Mouse (Mus musculus): Measurements from ENCODE around the gene Cpa1.

Cpa1 gene

DNA sequence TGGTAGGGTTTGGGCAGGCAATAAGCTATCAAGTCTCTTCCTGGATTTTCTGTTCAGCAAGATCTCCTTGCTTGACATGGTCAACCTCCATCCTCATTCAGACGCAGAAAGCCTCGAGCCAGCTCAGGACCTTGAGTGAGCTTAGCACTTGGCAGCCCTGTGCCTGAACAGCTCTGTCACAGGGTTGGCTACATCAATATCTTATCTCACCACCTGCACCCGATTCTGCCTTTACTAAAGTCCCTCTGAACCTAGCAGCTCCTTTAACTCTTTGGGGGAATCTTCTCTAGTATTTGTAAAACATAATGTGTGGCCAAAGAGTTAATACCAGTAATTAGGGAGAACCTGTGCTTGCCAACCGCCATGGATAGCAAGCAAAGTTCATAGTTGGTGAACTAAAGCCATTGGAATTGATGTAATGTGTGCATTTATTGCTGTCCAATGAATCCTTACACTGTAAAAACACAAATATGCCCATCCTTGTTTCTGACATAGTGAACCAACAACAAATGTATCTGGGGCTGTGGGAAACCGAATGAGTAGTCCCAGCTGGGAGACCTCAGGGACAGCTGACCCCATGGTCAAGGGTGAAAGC is at the start of gene Cpa1:
TSS of gene Cpa1 (plus strand) at position 545 of the 595 bp plus-strand sequence.
- DNase-seq, result no peak

DNA sequence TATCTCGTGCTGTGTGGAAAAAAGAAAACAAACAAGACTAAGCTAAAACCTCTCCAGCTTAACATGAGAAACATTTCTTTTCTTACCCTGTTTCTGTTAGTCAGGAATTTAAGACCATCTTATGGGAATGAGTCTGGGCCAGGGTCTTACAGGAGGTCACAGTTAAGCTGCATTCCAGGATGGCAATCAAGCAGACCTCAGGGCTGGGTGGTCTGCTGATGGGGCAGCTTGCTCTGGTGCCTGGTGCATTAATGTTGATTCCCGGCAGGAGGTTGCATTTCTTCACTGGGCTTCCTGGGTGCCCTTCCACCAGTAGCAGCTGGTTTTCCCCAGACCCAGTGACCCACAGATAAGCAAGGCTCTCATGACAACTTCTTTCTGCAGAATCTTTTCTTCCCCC is 49.2 kb upstream of the Cpa1 start:
- DNase-seq, result no peak

DNA sequence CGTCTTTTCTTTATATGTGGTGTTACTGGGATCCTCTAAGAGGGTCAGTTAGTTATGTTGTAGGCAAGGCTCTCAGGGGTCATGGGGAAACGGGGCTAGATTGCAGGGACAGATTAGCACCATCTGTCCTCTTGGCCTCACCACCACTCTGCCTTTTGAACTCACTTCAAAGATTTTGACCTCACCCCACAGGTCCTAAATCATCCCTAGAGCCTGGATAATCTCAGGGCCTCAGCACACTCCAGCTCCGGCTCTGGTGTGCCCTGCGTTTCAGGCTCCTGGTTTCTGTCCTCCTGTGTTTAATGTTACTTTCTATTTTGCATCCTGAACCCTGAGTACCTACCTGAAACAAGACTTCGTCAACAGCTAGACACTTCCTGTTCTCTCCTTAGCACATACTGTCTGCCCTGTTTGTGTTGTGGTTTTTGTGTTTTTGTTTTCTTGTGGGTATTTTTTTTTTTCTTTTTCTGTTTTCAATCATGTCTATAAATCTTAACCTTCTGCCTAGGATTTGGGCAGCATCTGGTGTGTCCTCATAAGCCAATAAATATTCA is 47.1 kb upstream of the Cpa1 start:
- no peak for DNase-seq

DNA sequence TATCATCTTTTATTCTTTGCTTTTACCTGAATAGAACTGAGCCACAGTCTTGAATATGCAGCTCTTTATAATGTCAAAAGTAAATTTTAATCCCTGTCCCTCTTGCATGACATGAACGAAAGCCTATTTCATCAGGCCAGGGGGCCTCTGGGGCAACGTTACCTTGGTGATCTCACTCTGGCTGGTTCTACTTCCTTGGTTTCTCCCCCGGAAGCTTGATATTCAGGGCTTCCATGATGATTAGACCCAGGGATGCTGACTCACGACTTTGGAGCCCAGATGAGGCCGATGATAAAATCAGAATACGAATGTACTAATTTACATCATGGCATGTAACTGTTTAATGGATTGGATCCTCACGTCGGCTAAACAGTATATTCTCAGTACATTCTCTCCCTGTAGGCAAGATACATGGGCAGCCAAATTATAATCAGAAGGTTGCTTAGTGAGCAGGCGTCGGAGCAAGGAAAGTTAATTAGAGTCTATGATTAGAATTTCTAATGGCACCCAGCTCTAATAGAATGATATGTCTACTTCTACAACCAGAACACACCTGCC is 46.5 kb upstream of the Cpa1 start:
- no peak for DNase-seq

DNA sequence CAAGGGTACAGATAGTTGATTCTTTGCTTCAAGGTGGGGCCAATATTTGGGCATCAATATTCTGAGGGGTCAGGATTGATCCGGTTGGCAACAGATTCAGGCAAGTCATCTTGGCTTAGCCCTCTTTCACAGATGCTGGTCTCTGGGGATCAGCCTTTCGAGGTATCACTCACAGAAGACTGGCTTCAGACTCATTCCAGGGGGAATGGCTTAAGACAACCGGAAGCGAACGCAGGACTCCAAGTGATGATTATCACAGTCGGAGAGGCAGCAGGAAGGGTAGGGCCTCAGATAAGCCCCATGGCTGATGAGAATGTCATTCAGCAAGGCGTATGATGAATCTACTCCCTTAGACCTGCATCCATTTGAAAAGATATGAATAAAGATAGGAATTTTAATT is 44.7 kb upstream of the Cpa1 start:
- no peak for DNase-seq

DNA sequence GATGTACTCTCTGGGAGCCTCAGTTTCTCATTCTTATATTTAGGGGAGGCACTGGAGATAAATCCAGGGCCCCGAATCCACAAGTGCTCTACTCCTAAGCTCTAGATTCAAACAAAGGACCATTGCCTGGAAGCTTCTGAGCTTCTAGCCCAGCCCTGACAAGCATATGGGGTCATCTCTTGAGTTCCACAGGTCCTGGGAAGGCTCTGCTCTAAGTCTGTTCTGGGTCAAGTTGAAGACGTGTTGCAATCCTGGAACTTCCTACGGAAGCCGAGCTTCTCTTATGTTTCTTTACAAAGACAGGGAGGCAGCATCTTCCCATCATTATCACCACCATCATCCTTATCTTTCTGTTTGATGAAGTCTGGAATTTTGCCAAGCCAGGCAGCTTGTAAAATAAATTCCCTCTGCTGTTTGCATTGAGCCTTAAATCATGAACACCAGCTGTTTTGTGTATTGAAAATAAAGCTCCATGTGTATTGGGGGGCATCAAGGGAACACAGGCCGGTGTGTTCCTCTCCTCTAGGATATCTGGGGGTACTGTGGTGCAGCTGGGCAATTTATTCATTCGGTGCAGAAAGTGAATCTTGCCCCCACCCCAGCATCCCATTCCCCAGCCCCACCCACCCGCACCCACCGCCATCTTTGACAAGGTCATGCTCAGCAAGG is 42.7 kb upstream of the Cpa1 start:
- DNase-seq, result no peak

DNA sequence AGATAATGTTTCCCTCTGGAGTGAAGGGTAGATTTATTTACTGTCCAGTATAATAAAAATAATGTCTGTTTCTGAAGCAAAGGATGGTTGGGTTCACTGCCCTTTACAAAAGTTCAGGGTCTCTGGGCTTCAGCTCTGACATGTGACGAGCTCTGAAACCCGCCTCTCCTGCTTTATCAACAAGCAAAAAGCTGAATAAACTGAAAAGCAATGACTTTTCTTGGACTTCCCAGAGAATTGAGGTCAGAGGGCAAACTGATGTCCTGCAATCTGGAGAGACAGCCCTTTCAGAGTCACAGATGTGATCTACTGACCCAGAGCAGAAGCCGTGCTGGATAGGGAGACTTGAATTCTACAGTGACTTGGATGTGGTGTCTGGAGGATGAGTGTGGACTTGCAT is 39.0 kb upstream of the Cpa1 start:
- no peak for DNase-seq

DNA sequence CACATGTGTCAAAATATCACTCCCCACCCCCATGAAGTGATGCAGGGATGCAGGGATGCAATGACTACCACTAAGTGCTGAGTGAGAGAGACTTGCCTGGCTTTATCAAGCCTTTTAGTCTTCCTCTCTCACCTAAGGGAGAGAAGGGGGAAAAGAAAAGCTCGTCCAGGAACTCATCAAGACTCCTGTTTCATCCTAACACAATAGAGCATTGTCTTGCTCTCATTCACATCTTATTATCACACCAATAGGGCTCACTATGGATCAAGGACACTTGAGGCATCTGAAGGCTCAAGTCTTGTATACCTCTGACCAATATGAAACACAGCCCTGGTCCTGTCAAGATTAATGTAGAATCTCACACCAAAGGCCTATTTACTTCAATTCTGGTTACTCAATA is 38.0 kb upstream of the Cpa1 start:
- DNase-seq, result no peak

DNA sequence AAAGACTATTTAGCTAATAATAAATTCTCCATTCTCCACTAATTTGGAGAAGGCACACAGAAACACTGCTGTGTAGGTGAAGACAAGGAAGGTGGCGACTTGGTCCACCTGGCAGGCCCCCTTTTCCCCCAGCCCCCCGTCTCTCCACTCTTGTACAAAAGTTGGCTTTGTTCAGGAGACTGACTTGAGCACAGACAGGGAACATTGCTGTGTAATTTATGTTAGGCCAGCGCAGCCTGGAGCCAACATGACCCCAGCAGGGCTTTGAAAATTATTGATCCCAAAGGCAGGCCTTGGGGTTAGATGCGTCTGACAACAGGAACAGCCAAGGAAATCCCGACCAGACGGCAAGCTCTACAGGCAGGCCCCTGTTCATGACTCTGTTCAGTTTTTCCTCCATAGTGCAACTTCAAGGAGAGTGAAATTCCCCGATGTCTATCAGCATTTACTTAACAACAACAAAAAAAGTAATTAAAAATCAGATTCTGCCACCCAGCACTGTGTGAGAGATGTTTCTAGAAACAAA is 34.6 kb upstream of the Cpa1 start:
- no peak for DNase-seq

DNA sequence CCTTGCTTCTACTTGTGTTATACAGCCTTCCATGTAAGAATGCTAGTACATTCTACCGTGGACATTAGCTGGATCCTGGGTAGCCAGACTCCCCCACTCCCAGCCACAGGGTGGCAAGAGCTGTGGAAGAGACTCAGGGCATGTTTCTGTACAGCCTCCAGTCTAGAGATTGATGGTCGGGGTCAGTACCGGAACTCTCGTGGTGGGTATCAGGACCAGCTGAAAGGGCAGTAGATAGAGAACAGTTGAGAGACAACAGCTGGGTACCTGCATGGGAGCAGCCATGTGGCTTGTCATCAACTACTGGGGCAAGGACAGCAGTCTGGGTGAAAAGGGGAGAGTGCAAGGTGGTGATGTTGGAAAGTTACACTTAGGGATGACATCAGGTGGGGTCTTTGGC is 33.9 kb upstream of the Cpa1 start:
- no peak for DNase-seq

DNA sequence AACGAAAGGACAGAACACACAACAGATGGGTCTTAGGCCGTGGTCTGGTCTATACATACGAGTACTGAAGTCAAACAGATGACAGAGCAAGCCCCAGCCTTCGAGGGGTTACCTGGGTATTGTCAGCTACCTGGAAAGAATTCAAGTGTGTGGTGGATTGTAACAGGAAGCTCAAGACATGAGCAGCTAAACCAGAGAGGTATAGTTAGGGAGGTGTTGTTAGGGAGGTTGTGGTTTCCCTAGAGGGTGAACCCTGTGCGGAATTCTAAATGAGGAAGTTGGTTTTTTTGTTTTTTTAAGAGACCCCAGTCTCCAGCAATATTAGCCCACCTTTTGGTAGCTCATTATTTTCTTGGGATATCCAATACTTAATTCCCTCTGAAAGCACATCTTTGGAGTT is 33.3 kb upstream of the Cpa1 start:
- DNase-seq, result no peak

DNA sequence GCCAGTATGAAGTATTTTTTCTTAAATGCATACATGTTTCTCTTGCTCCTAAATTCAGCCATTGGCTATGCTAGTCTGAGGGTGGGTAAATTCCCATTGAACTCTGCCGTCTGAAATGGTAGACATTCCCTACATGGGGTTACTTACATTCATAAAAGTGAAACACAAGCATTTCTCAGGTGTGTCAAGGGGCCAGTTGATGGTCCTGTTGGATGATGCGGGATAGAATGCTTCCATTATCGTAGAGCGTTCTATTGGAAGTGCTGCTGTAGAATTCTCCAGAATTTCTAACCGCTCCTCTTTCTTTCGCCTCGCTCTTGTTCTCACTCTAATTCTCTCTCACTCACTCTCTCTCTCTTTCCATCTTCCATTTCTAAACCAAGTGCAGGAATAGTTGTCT is 28.3 kb upstream of the Cpa1 start, which contains the start of gene Cpa5:
TSS of gene Cpa5 (plus strand) at position 301 of the 400 bp plus-strand sequence.
- DNase-seq, result no peak

DNA sequence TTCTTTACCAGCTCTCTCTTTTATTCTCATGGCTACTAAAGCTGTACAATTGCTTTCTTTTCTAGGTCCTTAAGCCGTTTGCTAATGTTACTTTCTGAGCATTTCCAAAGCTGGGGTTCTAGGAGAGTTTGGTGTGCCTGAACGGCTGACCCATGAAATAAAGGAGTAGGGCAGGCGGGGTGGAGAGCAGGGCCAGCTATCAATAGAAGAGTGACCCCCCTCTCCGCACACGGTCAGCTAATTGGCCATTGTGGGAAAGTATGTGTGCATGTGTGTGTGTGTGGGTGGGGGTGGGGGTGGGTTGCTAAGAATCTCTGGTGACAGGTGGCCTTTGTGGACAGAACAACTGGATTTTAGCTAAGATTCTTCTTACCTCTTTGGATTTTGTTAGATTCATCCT is 27.8 kb upstream of the Cpa1 start:
- no peak for DNase-seq

DNA sequence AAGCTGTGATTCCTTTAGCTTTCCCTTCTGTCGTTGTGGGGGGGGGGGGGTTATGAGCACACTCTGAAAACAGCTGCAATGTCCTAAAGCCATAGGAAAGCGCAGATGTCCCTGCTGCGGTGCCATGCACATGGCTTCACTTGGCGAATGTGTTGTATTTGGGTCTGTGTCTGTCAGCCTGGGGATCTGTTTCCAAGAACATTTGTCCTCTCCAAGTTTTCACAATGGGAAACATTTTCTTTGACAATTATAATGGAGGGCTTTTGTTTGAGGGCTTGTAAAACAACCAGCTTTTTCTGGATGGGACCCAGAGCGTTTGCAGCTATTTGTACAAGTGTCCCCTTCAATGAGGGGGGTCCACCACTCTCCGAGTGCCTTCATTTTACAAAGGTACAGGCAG is 24.8 kb upstream of the Cpa1 start:
- no peak for DNase-seq

DNA sequence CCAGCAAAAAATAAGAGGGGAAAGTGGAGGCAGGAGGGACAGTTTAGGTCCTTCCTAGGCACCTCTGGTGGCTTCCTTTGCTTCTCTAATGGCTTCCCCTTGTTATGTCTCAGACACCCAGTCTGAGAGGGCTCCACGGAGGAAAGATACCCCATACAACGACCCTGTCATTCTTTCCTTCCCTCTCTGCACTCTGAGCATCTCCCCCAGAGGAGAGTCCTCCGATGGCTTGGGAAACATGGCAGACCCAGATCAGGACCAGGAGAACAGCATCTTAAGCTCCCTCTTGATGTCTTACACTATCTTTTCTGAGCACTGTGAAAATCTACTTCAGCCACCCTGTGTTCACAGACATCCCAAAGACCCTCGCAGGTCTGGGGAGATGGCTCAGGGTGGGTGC is 23.3 kb upstream of the Cpa1 start:
- no peak for DNase-seq

DNA sequence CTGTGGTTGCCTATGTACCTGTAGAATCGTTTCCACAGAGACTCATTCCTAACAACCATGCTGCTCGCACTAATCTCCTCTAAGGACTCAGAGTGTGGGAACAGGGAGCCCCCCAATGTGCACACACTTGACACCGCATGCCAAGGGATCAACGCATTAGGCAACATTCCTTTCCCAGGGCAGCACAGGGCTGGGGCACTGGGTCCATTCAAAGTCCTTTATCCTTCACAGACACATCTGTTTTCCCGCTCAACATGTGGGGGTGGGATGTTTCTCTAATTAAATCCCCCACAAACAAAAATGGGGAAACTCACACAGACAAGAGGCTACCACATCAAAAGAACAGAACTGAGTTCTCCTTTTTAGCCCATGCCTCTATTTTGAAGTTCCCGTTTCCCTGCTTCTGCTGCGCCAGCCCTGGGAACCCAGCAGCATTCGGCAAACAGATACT is 22.5 kb upstream of the Cpa1 start:
- peak in 1 of 2 experiments; percentile 6 for DNase-seq

DNA sequence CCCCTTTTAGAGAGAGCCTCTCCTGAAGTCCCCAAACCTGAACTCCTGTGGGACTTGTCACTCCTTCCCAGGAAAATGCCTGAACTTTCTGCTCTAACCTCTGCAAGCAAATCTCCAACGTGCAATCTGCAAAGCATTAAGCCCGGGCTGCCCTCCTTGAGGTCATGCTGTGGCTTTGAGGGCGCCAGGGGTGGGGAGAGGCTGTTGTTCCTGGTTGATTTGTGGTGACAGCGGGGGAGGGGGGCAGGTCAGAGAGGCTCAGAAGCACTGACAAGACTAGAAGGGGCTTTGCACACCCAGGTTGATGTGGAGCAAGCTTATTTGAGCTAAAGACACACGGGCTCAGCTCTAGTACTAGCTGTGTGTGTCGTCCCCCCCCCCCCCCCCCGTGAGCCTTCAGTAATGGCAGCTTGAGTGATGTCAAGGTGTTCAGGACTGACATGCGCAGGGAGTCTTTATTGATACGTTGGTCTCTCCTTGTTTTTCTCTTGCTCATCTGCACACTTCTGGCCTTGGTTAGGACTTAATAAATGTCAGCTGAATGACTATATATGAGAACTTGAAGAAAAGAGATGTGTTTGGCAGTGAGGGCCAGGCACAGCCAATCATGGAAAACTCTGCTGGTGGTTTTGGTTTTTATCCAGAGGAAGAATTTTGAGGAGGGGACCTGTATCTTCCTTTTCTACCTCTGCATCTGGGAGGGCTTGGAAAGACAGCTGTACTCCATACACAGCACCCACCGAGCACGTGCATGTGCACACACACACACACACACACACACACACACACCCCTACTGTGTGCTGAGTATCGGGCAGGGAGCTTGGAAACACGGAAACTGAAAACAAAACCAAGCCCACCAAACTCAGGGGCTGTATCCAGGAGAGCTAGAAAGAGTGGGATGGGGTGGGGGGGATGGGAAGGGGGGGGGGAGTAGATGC is 21.7 kb upstream of the Cpa1 start:
- DNase-seq, result peak; percentile 8

DNA sequence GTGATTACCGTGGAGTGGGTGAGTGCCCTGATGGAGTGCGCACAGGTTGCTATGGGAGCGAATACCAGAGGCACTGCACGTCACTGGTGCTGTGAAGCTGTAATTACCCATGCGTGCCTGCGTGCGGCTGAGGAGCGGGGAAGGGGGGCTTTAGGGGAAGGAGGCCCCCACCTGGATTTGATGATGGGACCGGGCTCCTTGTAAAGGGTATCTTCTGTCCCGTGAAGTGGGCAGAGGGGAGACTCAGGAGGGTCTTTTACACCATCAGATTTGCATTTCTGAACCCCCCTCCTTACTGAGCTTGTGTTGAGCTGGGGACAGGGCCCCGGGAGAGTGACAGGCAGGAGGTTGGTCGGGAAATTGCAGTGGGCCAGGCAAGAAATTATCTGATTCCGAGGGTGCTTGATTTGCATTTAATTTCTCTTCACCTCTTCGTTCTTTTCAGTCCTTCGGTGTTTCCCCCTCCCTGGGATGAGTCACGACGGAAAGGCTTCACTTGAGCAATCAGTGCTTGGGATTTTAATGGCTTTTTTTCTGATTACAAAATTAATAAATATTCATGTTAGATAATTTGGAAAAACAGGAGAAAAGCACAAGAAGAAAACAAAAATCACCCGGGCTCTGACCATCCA is 20.9 kb upstream of the Cpa1 start:
- DNase-seq, result no peak

DNA sequence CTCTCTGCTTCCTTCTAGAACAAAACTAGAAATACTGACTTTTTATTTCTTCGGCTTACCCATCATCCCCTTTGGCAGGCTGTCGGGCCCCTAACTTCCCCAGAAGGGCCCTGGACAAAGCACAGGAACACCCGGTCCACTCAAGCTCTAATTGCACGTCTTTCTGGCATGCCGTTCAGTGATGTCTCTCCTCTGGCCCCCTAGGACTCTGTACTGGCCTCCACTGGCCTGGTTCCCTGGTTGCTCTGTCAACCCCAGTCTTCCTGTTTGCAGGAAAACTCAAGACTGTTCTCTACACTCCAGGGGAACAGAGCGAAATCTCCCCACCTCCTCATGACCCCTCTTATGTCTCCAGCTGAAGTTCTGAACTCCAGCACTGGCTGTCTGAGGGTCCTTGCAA is 20.3 kb upstream of the Cpa1 start:
- DNase-seq, result no peak

DNA sequence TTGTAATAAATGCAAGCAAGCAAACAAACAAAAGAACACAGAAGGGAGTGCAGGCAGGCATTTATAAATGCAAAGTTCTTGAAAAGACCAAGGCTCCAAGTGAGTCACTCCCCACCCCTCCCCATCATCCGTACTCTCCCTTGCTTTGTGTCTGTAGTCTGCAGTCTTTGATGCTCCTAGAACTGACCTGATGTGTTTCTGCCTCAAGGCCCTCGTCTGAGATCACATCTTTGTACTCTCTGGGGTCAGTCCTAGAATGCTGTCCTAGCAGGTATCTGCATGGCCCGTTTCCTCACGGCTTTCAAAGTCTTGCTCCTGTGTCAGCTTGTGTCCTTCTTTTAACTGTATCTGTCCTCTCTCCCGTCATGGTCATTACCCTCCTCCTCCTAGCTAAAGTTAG is 19.4 kb upstream of the Cpa1 start:
- DNase-seq, result no peak

DNA sequence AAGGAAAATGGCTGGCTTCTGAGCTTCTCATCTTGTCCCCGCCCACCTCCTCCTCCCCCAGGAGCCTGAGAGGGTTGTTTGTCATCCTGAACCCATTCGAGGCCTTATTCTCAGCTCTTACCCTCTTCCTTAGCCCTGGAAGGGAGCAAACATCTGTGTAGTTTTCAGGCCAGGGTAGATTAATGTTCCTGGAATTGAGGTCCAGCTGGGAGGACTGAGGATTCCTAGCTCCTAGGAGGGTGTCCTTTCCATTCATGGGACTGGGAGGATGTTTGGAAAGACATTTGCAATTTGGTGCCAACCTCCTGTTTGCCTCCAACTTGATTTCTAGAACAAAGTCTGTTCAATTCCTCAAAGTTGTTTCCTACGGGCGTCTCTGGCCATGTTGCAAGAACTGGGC is 18.4 kb upstream of the Cpa1 start:
- DNase-seq, result no peak

DNA sequence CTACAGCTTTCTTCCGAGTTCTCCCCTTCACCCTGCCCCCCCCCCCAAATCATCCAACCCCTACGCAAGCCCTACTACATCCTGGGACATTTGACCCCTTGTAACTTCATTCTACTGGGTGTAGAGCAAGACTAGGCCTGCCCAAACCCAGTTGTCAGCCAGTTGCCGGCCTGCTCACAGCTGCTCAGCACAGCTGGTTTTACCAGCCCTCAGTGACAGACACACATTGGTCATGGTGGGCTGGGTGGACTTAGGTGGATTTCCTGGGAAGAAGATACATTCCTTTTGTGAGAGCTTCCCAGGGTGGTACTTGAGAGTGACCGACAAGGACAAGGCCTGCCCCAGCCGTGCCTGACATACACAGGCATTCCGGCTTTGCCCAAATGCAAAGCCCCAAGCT is 18.0 kb upstream of the Cpa1 start:
- no peak for DNase-seq

Measured in B cell, adult 2 months (primary cell).